18 mouse cellular contexts compared by ENCODE assay signal in the genomic region with DNA sequence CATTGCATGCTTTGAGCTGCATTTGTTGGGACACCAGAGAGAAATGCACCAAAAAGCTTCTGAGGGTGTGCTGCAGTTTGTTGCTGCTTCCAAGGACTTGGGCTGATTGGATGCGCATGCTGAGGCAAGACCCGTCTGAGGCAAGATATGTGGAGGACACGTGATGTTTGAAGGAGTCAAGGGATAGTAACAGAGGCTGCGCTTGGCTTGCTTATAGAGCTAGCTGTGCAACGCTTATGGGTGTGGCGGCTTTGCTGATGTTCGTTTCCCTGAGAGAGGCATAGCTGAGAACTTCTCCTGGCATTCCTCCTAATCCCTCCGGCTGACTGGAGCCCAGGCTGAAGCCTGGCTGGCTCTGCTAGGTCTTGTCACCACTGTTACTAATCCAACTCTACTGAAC. TPM values are rescaled to one million over a fixed set of nuclear protein-coding genes. Genes with fewer than 3 reads are reported as not detected.
DNase-seq lines count a peak whose midpoint lies in the region; TF ChIP-seq lines count a peak whose summit lies in the region.
"Had no signal": no experiment of that assay in that cellular context is flagged by ENCODE, and none has a peak within 500 bp of the region (broad histone marks: within the 10 kb centered on the region; RNA-seq: fewer than 3 reads in every experiment).

No protein-coding gene starts in this region.

- no peak overlapping the region for H3K4me3 ChIP-seq in gastrocnemius, adult 2 months
- no peak overlapping the region for H3K4me3 ChIP-seq in small intestine, adult 2 months (ENCODE audit: low read depth, low read length)
- H3K4me3 ChIP-seq: embryonic facial prominence, embryonic 12.5 days; forebrain, embryonic 13.5 days; heart, embryonic 13.5 days had no signal

- H3K4me1 ChIP-seq in small intestine, adult 2 months (ENCODE audit: control insufficient read depth, insufficient read depth, insufficient read length, low read length), result peaks cover 30% of the 10 kb centered on the region
- H3K4me1 ChIP-seq: embryonic facial prominence, embryonic 12.5 days; forebrain, embryonic 13.5 days had no signal

- DNase-seq in gastrocnemius, postnatal 14 days, result peak; percentile 30
- no peak for DNase-seq in gastrocnemius, adult 2 months
- DNase-seq in ES-CJ7 (ENCODE audit: low read depth, low spot score), result peak; percentile 80
- peak; percentile 80 for DNase-seq in R1 (ENCODE audit: low read depth, low spot score)
- DNase-seq in right cerebral cortex, adult 18-20 months, result no peak
- DNase-seq: adrenal gland, postnatal 14 days; cerebellum, adult 11-12 months; cerebellum, adult 9-10 months; embryo, embryonic 11 days; forebrain, postnatal 0 days; gastrocnemius, postnatal 36 days; heart, adult 11 months; heart, postnatal 36 days had no signal

- H3K27me3 ChIP-seq in small intestine, adult 2 months (ENCODE audit: control insufficient read depth, insufficient read depth, low read length), result no peaks in the 10 kb centered on the region
- H3K27me3 ChIP-seq: CH12.LX; embryonic facial prominence, embryonic 12.5 days; forebrain, embryonic 13.5 days; heart, embryonic 13.5 days had no signal

- WGBS in small intestine, adult 2 months, result 46% methylated on average over 8 of the region's 8 CpGs

- TF ChIP-seq POLR2A in small intestine, adult 2 months (IDR thresholded peaks at IDR 0.05; ENCODE audit: low read depth, low read length), result no peak

- H3K27ac ChIP-seq in gastrocnemius, adult 2 months, result no peak overlapping the region
- H3K27ac ChIP-seq in small intestine, adult 2 months (ENCODE audit: insufficient read depth, low read depth, low read length), result peak overlapping the region; percentile 89
- H3K27ac ChIP-seq: embryonic facial prominence, embryonic 12.5 days; forebrain, embryonic 13.5 days; heart, embryonic 13.5 days had no signal

- H3K36me3 ChIP-seq in small intestine, adult 2 months (ENCODE audit: control insufficient read depth, insufficient read depth, low read length), result no peaks in the 10 kb centered on the region
- H3K36me3 ChIP-seq: embryonic facial prominence, embryonic 12.5 days; heart, embryonic 13.5 days had no signal

- TF ChIP-seq CTCF in gastrocnemius, adult 2 months (IDR thresholded peaks at IDR 0.05), result no peak
- TF ChIP-seq CTCF in small intestine, adult 2 months (IDR thresholded peaks at IDR 0.05; ENCODE audit: extremely low read depth, insufficient read length, insufficient replicate concordance, low read depth, low read length), result no peak

- intact Hi-C loops in gastrocnemius, postnatal 14 days (cut with DNase I; ENCODE audit: low total_unique reads), result no loop called here
- intact Hi-C loops in gastrocnemius, adult 2 months (cut with DNase I), result no loop called here

RNA-seq across cellular contexts. Expression of gene Gm10073, which starts 13.6 kb away (rescaled TPM):
- 100 to 1,000 TPM; 107 to 123 TPM for total RNA-seq in gastrocnemius, postnatal 14 days (2021)
- 100 to 1,000 TPM in 1 of 2 experiments, 10 to 100 TPM in 1; 92.2 to 103 TPM for total RNA-seq in gastrocnemius, adult 2 months (2021)
- polyA plus RNA-seq in small intestine, adult 2 months (2012; rRNA removed), result 78.0 and 81.0 TPM in 2 replicates

RNA-seq across cellular contexts. Expression of gene Cdh1, which starts 16.3 kb away (rescaled TPM):
- total RNA-seq in gastrocnemius, postnatal 14 days (2021), result 1 to 10 TPM in 1 of 2 experiments, under 1 TPM in 1; 0.55 to 1.4 TPM
- total RNA-seq in gastrocnemius, adult 2 months (2021), result under 1 TPM; 0.17 to 0.51 TPM
- polyA plus RNA-seq in small intestine, adult 2 months (2012; rRNA removed), result 88.3 and 234 TPM in 2 replicates
- total RNA-seq: heart, postnatal 36 days had no signal

Comparison
In these comparisons a context has a peak if more than half of its experiments do, and no peak if none do; other contexts are left out.
1. DNase-seq: peak in gastrocnemius, postnatal 14 days (single experiment), ES-CJ7 (single experiment) and R1 (single experiment); none in gastrocnemius, adult 2 months (single experiment) and right cerebral cortex, adult 18-20 months (single experiment).